Mouse (Mus musculus) layer of hippocampus, adult 8-10 months (tissue): ENCODE results near the gene Mrpl2. TPM values are rescaled to one million over a fixed set of nuclear protein-coding genes. Genes with fewer than 3 reads are reported as not detected.

Source experiments
- total RNA-seq, 4 experiments: library from RNA; stranded (reverse); gene quantifications; 2 replicates each; pipeline ENCODE4 v1.2.4; 2022

The Mrpl2 gene
- total RNA-seq, 4 experiments from 2014 or later = 43.7 to 60.5 (median 51.2) TPM

Other genes starting within 250 kb of the Mrpl2 start
- 1 to 10 TPM; 3.9 to 7.1 (median 4.2) TPM for gene Crip3, start 217.3 kb upstream of the Mrpl2 start, total RNA-seq
- gene Slc22a7, start 207.8 kb upstream of the Mrpl2 start, total RNA-seq = 1 to 10 TPM in 1 of 4 experiments, under 1 TPM in 3; 0.23 to 1.2 (median 0.84) TPM
- gene Ttbk1, start 158.6 kb upstream of the Mrpl2 start, total RNA-seq = 100 to 1,000 TPM; 101 to 124 (median 111) TPM
- 1 to 10 TPM; 4.1 to 7.5 (median 6.0) TPM for gene Dnph1, start 149.5 kb upstream of the Mrpl2 start, total RNA-seq
- 10 to 100 TPM; 57.2 to 81.6 (median 63.8) TPM for gene Cul9, start 99.8 kb upstream of the Mrpl2 start, total RNA-seq
- 10 to 100 TPM; 66.2 to 84.0 (median 73.5) TPM for gene Srf, start 90.1 kb upstream of the Mrpl2 start, total RNA-seq
- 1 to 10 TPM; 8.2 to 9.2 (median 8.9) TPM for gene Ptk7, start 16.7 kb upstream of the Mrpl2 start, total RNA-seq
- gene Klc4, start 207 bp upstream of the Mrpl2 start, total RNA-seq = 10 to 100 TPM; 18.9 to 21.8 (median 21.1) TPM
- 10 to 100 TPM; 22.6 to 26.4 (median 23.4) TPM for gene Cul7, start 4.1 kb downstream of the Mrpl2 start, total RNA-seq
- 10 to 100 TPM; 12.1 to 20.5 (median 17.0) TPM for gene Rrp36, start 28.1 kb downstream of the Mrpl2 start, total RNA-seq
- gene Mea1, start 32.6 kb downstream of the Mrpl2 start, total RNA-seq = 100 to 1,000 TPM in 1 of 4 experiments, 10 to 100 TPM in 3; 92.7 to 105 (median 96.4) TPM
- gene Klhdc3, start 34.7 kb downstream of the Mrpl2 start, total RNA-seq = 100 to 1,000 TPM; 155 to 173 (median 166) TPM
- gene Ppp2r5d, start 58.9 kb downstream of the Mrpl2 start, total RNA-seq = 10 to 100 TPM; 78.6 to 86.9 (median 81.8) TPM
- gene Pex6, start 65.2 kb downstream of the Mrpl2 start, total RNA-seq = 10 to 100 TPM; 42.8 to 54.4 (median 51.9) TPM
- 1 to 10 TPM in 2 of 4 experiments, under 1 TPM in 1, not detected in 1; 0.61 to 1.6 (median 1.2) TPM for gene Gnmt, start 82.9 kb downstream of the Mrpl2 start, total RNA-seq
- gene Cnpy3, start 106.0 kb downstream of the Mrpl2 start, total RNA-seq = 10 to 100 TPM; 64.6 to 68.9 (median 67.9) TPM
- under 1 TPM in 2 of 4 experiments, not detected in 2; 0.29 to 0.49 TPM for gene Ptcra, start 117.5 kb downstream of the Mrpl2 start, total RNA-seq
- 1 to 10 TPM; 7.3 to 9.2 (median 8.7) TPM for gene 2310039H08Rik, start 126.4 kb downstream of the Mrpl2 start, total RNA-seq
- 10 to 100 TPM; 40.2 to 47.5 (median 45.0) TPM for gene Rpl7l1, start 136.4 kb downstream of the Mrpl2 start, total RNA-seq
- 10 to 100 TPM; 51.9 to 67.7 (median 61.2) TPM for gene Bicral, start 212.3 kb downstream of the Mrpl2 start, total RNA-seq
- 10 to 100 TPM; 24.8 to 38.5 (median 33.2) TPM for gene Tbcc, start 244.5 kb downstream of the Mrpl2 start, total RNA-seq